Comparison of ENCODE assay signal across 8 mouse cellular contexts in the genomic region with DNA sequence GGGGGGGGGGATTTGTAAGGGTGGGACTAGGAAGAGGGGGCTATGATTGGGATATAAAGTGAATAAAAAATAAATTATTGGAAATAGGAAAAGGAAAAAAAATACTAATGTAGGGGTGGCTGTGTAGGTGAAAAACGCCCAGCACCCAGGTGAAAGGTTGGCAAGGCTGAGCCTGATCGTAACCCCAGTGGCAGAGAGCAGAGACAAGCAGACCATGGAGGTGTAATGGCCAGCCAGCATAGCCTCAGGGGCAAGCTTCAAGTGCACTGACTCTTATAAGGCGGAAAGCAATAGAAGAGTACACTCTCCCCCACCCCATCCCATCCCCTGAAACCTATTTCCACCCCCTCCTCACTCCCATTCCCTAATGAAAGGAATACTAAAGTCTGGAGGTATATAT. TPM values are rescaled to one million over a fixed set of nuclear protein-coding genes. Genes with fewer than 3 reads are reported as not detected.
DNase-seq lines count a peak whose midpoint lies in the region; ATAC-seq and TF ChIP-seq lines count a peak whose summit lies in the region.

No protein-coding gene starts in this region.

- ATAC-seq in hindbrain, embryonic 16.5 days: no peak
- no peak for ATAC-seq in embryonic facial prominence, embryonic 15.5 days (ENCODE audit: insufficient number of reproducible peaks, low FRiP score, low TSS enrichment, low read depth)
- ATAC-seq in liver, embryonic 15.5 days (ENCODE audit: insufficient read depth): no peak

- H3K9me3 ChIP-seq in hindbrain, embryonic 10.5 days: no peaks in the 10 kb centered on the region
- H3K9me3 ChIP-seq in hindbrain, embryonic 16.5 days (ENCODE audit: control insufficient read depth, low read length): no peaks in the 10 kb centered on the region
- no peaks in the 10 kb centered on the region for H3K9me3 ChIP-seq in ES-Bruce4 (replicated peaks; ENCODE audit: control insufficient read depth, insufficient read depth, low read length, poor library complexity, severe bottlenecking)
- H3K9me3 ChIP-seq in embryonic facial prominence, embryonic 15.5 days (replicated peaks): no peaks in the 10 kb centered on the region
- no peaks in the 10 kb centered on the region for H3K9me3 ChIP-seq in liver, embryonic 15.5 days (replicated peaks)

- peaks cover 28% of the 10 kb centered on the region for H3K4me1 ChIP-seq in hindbrain, embryonic 10.5 days (replicated peaks)
- peaks cover 22% of the 10 kb centered on the region for H3K4me1 ChIP-seq in hindbrain, embryonic 16.5 days (ENCODE audit: control insufficient read depth, insufficient read depth, low read depth, low read length)
- peaks cover 3% of the 10 kb centered on the region for H3K4me1 ChIP-seq in ES-Bruce4 (ENCODE audit: control insufficient read depth, insufficient read depth, low read length)
- peaks cover 27% of the 10 kb centered on the region for H3K4me1 ChIP-seq in embryonic facial prominence, embryonic 15.5 days
- H3K4me1 ChIP-seq in liver, embryonic 15.5 days (replicated peaks): peaks cover 40% of the 10 kb centered on the region

- H3K9ac ChIP-seq in hindbrain, embryonic 16.5 days (ENCODE audit: low read depth, low read length): no peak overlapping the region
- peak overlapping the region; percentile 95; the same call in 1 of the 2 replicates for H3K9ac ChIP-seq in ES-Bruce4 (ENCODE audit: low read depth, poor library complexity, severe bottlenecking)
- H3K9ac ChIP-seq in embryonic facial prominence, embryonic 15.5 days: no peak overlapping the region
- no peak overlapping the region for H3K9ac ChIP-seq in liver, embryonic 15.5 days

- no peak for TF ChIP-seq EP300 in ES-Bruce4 (IDR thresholded peaks at IDR 0.05; ENCODE audit: insufficient read depth, low read depth, low read length)

- H3K4me3 ChIP-seq in hindbrain, embryonic 10.5 days: no peak overlapping the region
- H3K4me3 ChIP-seq in hindbrain, embryonic 16.5 days (ENCODE audit: low read length): no peak overlapping the region
- no peak overlapping the region for H3K4me3 ChIP-seq in ES-Bruce4 (ENCODE audit: low read depth, low read length)
- H3K4me3 ChIP-seq in embryonic facial prominence, embryonic 15.5 days (replicated peaks): peak overlapping the region; percentile 85; the same call in 1 of the 2 replicates
- no peak overlapping the region for H3K4me3 ChIP-seq in liver, embryonic 15.5 days (replicated peaks)

- TF ChIP-seq CTCF in ES-Bruce4 (IDR thresholded peaks at IDR 0.05; ENCODE audit: low read depth, low read length): no peak

- H3K27me3 ChIP-seq in hindbrain, embryonic 10.5 days (ENCODE audit: insufficient read depth, poor library complexity, severe bottlenecking): no peaks in the 10 kb centered on the region
- H3K27me3 ChIP-seq in hindbrain, embryonic 16.5 days (replicated peaks; ENCODE audit: control insufficient read depth, insufficient read depth, low read length): no peaks in the 10 kb centered on the region
- H3K27me3 ChIP-seq in ES-Bruce4 (ENCODE audit: control insufficient read depth, insufficient read depth, low read length, poor library complexity, severe bottlenecking): no peaks in the 10 kb centered on the region
- H3K27me3 ChIP-seq in embryonic facial prominence, embryonic 15.5 days: no peaks in the 10 kb centered on the region
- 0 out of 2 replicates have a peak, but pooled peaks cover 4% of the 10 kb centered on the region for H3K27me3 ChIP-seq in liver, embryonic 15.5 days

- 82% methylated on average over 3 of the region's 3 CpGs for WGBS in hindbrain, embryonic 10.5 days
- 88% methylated on average over 3 of the region's 3 CpGs for WGBS in hindbrain, embryonic 16.5 days
- WGBS in embryonic facial prominence, embryonic 15.5 days: 81% methylated on average over 3 of the region's 3 CpGs
- WGBS in liver, embryonic 15.5 days (ENCODE audit: insufficient replicate concordance): 59% methylated on average over 3 of the region's 3 CpGs

- H3K4me2 ChIP-seq in hindbrain, embryonic 16.5 days (ENCODE audit: low read length): no peak overlapping the region
- no peak overlapping the region for H3K4me2 ChIP-seq in embryonic facial prominence, embryonic 15.5 days (replicated peaks)
- H3K4me2 ChIP-seq in liver, embryonic 15.5 days: peak overlapping the region; percentile 87

- H3K36me3 ChIP-seq in hindbrain, embryonic 10.5 days: peaks cover 27% of the 10 kb centered on the region
- H3K36me3 ChIP-seq in hindbrain, embryonic 16.5 days (ENCODE audit: control insufficient read depth, insufficient read depth, low read length): peaks cover 13% of the 10 kb centered on the region
- peaks cover 24% of the 10 kb centered on the region for H3K36me3 ChIP-seq in ES-Bruce4 (ENCODE audit: control insufficient read depth, insufficient read depth, low read length, poor library complexity, severe bottlenecking)
- H3K36me3 ChIP-seq in embryonic facial prominence, embryonic 15.5 days: peaks cover 21% of the 10 kb centered on the region
- peaks cover 26% of the 10 kb centered on the region for H3K36me3 ChIP-seq in liver, embryonic 15.5 days (replicated peaks)

- no peak for TF ChIP-seq POLR2A in ES-Bruce4 (IDR thresholded peaks at IDR 0.05; ENCODE audit: insufficient read depth, low read length)

- H3K27ac ChIP-seq in hindbrain, embryonic 10.5 days: peak overlapping the region; percentile 99
- no peak overlapping the region for H3K27ac ChIP-seq in hindbrain, embryonic 16.5 days (ENCODE audit: low read depth, low read length)
- H3K27ac ChIP-seq in ES-Bruce4 (ENCODE audit: insufficient read depth, low read length): no peak overlapping the region
- no peak overlapping the region; the same call in 1 of the 2 replicates for H3K27ac ChIP-seq in embryonic facial prominence, embryonic 15.5 days (replicated peaks)
- H3K27ac ChIP-seq in liver, embryonic 15.5 days (replicated peaks): no peak overlapping the region

- no peak for DNase-seq in hindbrain, embryonic 10.5 days (ENCODE audit: low spot score)
- DNase-seq in embryo, embryonic 9.5 days (ENCODE audit: extremely low spot score): no peak
- no peak for DNase-seq in spleen, adult 18-20 months
- no peak for DNase-seq in right cerebral cortex, postnatal 25 days

RNA-seq across cellular contexts. Expression of a gene that starts 0.8 kb away (rescaled TPM):
- polyA plus RNA-seq in hindbrain, embryonic 10.5 days (2016; fragmentation: Nextera tagmentation; extraction: Ambion mirVana): 126 and 131 TPM in 2 replicates
- polyA plus RNA-seq in hindbrain, embryonic 16.5 days (2015; fragmentation: Nextera tagmentation; extraction: Ambion mirVana): 148 TPM in 2 replicates
- polyA plus RNA-seq in ES-Bruce4 (2011; ENCODE audit: insufficient read depth, insufficient read length, low read depth, missing spikeins): 44.0 and 46.7 TPM in 2 replicates
- polyA plus RNA-seq in embryonic facial prominence, embryonic 15.5 days (2015; fragmentation: Nextera tagmentation; extraction: Ambion mirVana): 209 and 218 TPM in 2 replicates
- 109 and 117 TPM in 2 replicates for polyA plus RNA-seq in liver, embryonic 15.5 days (2015; fragmentation: Nextera tagmentation; extraction: Ambion mirVana)

RNA-seq across cellular contexts. Expression of a gene that starts 22.3 kb away (rescaled TPM):
- polyA plus RNA-seq in hindbrain, embryonic 10.5 days (2016; fragmentation: Nextera tagmentation; extraction: Ambion mirVana): 23.0 and 26.7 TPM in 2 replicates
- 7.4 and 10.3 TPM in 2 replicates for polyA plus RNA-seq in hindbrain, embryonic 16.5 days (2015; fragmentation: Nextera tagmentation; extraction: Ambion mirVana)
- 45.4 and 52.0 TPM in 2 replicates for polyA plus RNA-seq in ES-Bruce4 (2011; ENCODE audit: insufficient read depth, insufficient read length, low read depth, missing spikeins)
- polyA plus RNA-seq in embryonic facial prominence, embryonic 15.5 days (2015; fragmentation: Nextera tagmentation; extraction: Ambion mirVana): 17.7 and 19.2 TPM in 2 replicates
- 8.1 and 8.8 TPM in 2 replicates for polyA plus RNA-seq in liver, embryonic 15.5 days (2015; fragmentation: Nextera tagmentation; extraction: Ambion mirVana)

RNA-seq across cellular contexts. Expression of a gene that starts 49.8 kb away (rescaled TPM):
- polyA plus RNA-seq in hindbrain, embryonic 10.5 days (2016; fragmentation: Nextera tagmentation; extraction: Ambion mirVana): not detected in 2 replicates
- not detected in 2 replicates for polyA plus RNA-seq in hindbrain, embryonic 16.5 days (2015; fragmentation: Nextera tagmentation; extraction: Ambion mirVana)
- not detected in 2 replicates for polyA plus RNA-seq in ES-Bruce4 (2011; ENCODE audit: insufficient read depth, insufficient read length, low read depth, missing spikeins)
- polyA plus RNA-seq in embryonic facial prominence, embryonic 15.5 days (2015; fragmentation: Nextera tagmentation; extraction: Ambion mirVana): not detected in 2 replicates
- polyA plus RNA-seq in liver, embryonic 15.5 days (2015; fragmentation: Nextera tagmentation; extraction: Ambion mirVana): 1.0 and 1.2 TPM in 2 replicates
